Mouse (Mus musculus): ENCODE data around the gene Cadm1. TPM values are rescaled to one million over a fixed set of nuclear protein-coding genes. Genes with fewer than 3 reads are reported as not detected.

Cadm1 gene
- polyA plus RNA-seq, 1 experiment = 1.4 TPM

- no peaks in the 10 kb centered on the region for H3K36me3 ChIP-seq (ENCODE audit: control insufficient read depth, insufficient read depth, low read length)
- TF ChIP-seq CTCF (IDR thresholded peaks at IDR 0.05; ENCODE audit: extremely low read depth, insufficient read length, insufficient replicate concordance, low read depth, low read length) (no peak), POLR2A (IDR thresholded peaks at IDR 0.05; ENCODE audit: low read depth, low read length) (no peak)
- no peak overlapping the region for H3K4me3 ChIP-seq (ENCODE audit: low read depth, low read length)
- no peak overlapping the region for H3K27ac ChIP-seq (ENCODE audit: insufficient read depth, low read depth, low read length)
- whole genome bisulfite sequencing = 85% methylated on average over 12 of the region's 12 CpGs
- H3K27me3 ChIP-seq (ENCODE audit: control insufficient read depth, insufficient read depth, low read length) = peaks cover 13% of the 10 kb centered on the region
- no peaks in the 10 kb centered on the region for H3K4me1 ChIP-seq (ENCODE audit: control insufficient read depth, insufficient read depth, insufficient read length, low read length)
These were observed 18.4 kb downstream of the Cadm1 start for GRCm38 (mm10) chr9:47548402-47548801.

DNA sequence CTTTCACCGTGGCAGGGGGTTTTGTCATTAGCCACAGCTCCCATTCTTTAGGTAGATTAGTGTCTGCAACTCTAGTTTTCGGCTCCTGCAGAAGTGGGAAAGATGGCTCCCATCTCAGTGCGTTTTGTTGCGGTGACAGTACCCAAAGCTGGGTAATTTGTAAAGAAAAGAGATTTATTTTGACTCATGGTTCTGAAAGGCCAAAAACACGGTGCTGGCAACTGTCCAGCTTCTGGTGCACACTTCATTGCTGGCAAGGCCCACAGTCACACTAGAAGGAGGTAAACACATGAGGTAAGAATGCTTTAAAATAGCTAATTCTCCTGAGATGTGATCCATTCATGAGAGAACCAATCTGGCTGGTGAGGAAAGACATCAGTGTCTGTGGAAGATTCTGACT lies 18.9 kb downstream of the Cadm1 start:
- Histone ChIP-seq H3K27ac (ENCODE audit: insufficient read depth, low read depth, low read length) (no peak overlapping the region), H3K36me3 (ENCODE audit: control insufficient read depth, insufficient read depth, low read length) (no peaks in the 10 kb centered on the region), H3K4me3 (ENCODE audit: low read depth, low read length) (no peak overlapping the region), H3K4me1 (ENCODE audit: control insufficient read depth, insufficient read depth, insufficient read length, low read length) (no peaks in the 10 kb centered on the region), H3K27me3 (ENCODE audit: control insufficient read depth, insufficient read depth, low read length) (peaks cover 8% of the 10 kb centered on the region)
- TF ChIP-seq POLR2A (IDR thresholded peaks at IDR 0.05; ENCODE audit: low read depth, low read length) = no peak
- TF ChIP-seq CTCF (IDR thresholded peaks at IDR 0.05; ENCODE audit: extremely low read depth, insufficient read length, insufficient replicate concordance, low read depth, low read length) = no peak
- WGBS = 85% methylated on average over 5 of the region's 5 CpGs

DNA sequence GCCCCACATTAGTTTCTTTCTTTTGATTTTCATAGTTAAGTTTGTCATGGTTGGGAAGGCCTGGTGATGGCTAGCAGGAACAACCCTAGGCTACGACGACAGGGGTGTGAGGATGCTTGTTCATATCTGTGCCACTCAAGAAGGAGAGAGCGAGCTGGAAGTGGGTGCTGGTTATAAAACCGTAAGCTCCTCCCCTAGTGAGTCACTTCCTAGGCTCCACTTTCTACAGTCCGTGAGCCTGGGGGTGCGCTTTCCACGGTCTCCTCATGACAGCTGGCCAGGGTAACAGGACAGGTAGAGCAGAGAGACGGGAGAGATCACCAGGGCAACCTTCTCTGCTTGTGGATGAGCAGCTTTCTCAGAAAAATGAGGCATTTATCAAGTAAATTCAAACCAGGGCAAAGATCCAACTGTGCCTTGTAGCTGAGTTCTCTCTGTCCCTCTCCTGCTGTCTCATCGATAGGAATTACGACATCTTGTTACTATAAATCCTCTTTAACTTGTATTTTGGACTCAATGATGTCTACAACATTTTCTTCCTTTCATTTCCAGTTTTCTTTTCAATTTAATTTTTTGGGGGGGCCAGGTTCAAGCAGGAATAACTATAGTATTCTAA lies 23.1 kb downstream of the Cadm1 start:
- H3K36me3 ChIP-seq (ENCODE audit: control insufficient read depth, insufficient read depth, low read length) = no peaks in the 10 kb centered on the region
- no peak overlapping the region for H3K27ac ChIP-seq (ENCODE audit: insufficient read depth, low read depth, low read length)
- no peak overlapping the region for H3K4me3 ChIP-seq (ENCODE audit: low read depth, low read length)
- no peaks in the 10 kb centered on the region for H3K27me3 ChIP-seq (ENCODE audit: control insufficient read depth, insufficient read depth, low read length)
- TF ChIP-seq CTCF (IDR thresholded peaks at IDR 0.05; ENCODE audit: extremely low read depth, insufficient read length, insufficient replicate concordance, low read depth, low read length) = no peak
- TF ChIP-seq POLR2A (IDR thresholded peaks at IDR 0.05; ENCODE audit: low read depth, low read length) = no peak
- 82% methylated on average over 10 of the region's 10 CpGs for WGBS
- H3K4me1 ChIP-seq (ENCODE audit: control insufficient read depth, insufficient read depth, insufficient read length, low read length) = no peaks in the 10 kb centered on the region

GRCm38 (mm10) chr9:47560726-47561125 lies 30.8 kb downstream of the Cadm1 start:
- Histone ChIP-seq H3K36me3 (ENCODE audit: control insufficient read depth, insufficient read depth, low read length) (no peaks in the 10 kb centered on the region), H3K27ac (ENCODE audit: insufficient read depth, low read depth, low read length) (no peak overlapping the region), H3K4me3 (ENCODE audit: low read depth, low read length) (no peak overlapping the region), H3K27me3 (ENCODE audit: control insufficient read depth, insufficient read depth, low read length) (no peaks in the 10 kb centered on the region), H3K4me1 (ENCODE audit: control insufficient read depth, insufficient read depth, insufficient read length, low read length) (no peaks in the 10 kb centered on the region)
- 87% methylated on average over 3 of the region's 3 CpGs for WGBS
- TF ChIP-seq CTCF (IDR thresholded peaks at IDR 0.05; ENCODE audit: extremely low read depth, insufficient read length, insufficient replicate concordance, low read depth, low read length) = no peak
- TF ChIP-seq POLR2A (IDR thresholded peaks at IDR 0.05; ENCODE audit: low read depth, low read length) = no peak

GRCm38 (mm10) chr9:47561596-47561995 lies 31.6 kb downstream of the Cadm1 start:
- Histone ChIP-seq H3K27ac (ENCODE audit: insufficient read depth, low read depth, low read length) (no peak overlapping the region), H3K36me3 (ENCODE audit: control insufficient read depth, insufficient read depth, low read length) (no peaks in the 10 kb centered on the region), H3K27me3 (ENCODE audit: control insufficient read depth, insufficient read depth, low read length) (no peaks in the 10 kb centered on the region), H3K4me3 (ENCODE audit: low read depth, low read length) (no peak overlapping the region), H3K4me1 (ENCODE audit: control insufficient read depth, insufficient read depth, insufficient read length, low read length) (no peaks in the 10 kb centered on the region)
- TF ChIP-seq CTCF (IDR thresholded peaks at IDR 0.05; ENCODE audit: extremely low read depth, insufficient read length, insufficient replicate concordance, low read depth, low read length) (no peak), POLR2A (IDR thresholded peaks at IDR 0.05; ENCODE audit: low read depth, low read length) (no peak)
- 92% methylated on average over 4 of the region's 4 CpGs for WGBS

DNA sequence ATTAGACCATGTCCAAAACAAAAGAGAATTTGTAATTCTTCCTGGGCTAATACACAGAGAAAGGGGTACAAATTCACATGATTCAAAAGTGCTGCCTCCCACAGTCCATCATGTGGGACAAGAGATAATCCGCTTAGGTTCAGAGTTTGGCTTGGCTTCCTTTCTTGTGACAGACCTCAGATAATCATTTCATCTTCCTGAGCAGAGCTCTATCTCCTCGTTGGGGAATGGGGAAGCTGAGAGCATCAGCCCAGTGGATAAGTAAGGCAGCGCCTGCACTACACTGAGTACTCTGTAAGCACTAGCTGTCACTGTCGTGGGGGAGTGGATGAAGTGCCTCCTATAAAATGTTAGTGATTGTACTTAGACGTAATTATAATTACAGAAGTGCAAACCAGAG lies 35.1 kb downstream of the Cadm1 start:
- Histone ChIP-seq H3K36me3 (ENCODE audit: control insufficient read depth, insufficient read depth, low read length) (no peaks in the 10 kb centered on the region), H3K4me3 (ENCODE audit: low read depth, low read length) (no peak overlapping the region), H3K4me1 (ENCODE audit: control insufficient read depth, insufficient read depth, insufficient read length, low read length) (no peaks in the 10 kb centered on the region), H3K27ac (ENCODE audit: insufficient read depth, low read depth, low read length) (no peak overlapping the region), H3K27me3 (ENCODE audit: control insufficient read depth, insufficient read depth, low read length) (no peaks in the 10 kb centered on the region)
- 43% methylated on average over 5 of the region's 5 CpGs for WGBS
- TF ChIP-seq CTCF (IDR thresholded peaks at IDR 0.05; ENCODE audit: extremely low read depth, insufficient read length, insufficient replicate concordance, low read depth, low read length) (no peak), POLR2A (IDR thresholded peaks at IDR 0.05; ENCODE audit: low read depth, low read length) (no peak)

- no peaks in the 10 kb centered on the region for H3K4me1 ChIP-seq (ENCODE audit: control insufficient read depth, insufficient read depth, insufficient read length, low read length)
- no peak overlapping the region for H3K4me3 ChIP-seq (ENCODE audit: low read depth, low read length)
- 93% methylated on average over 6 of the region's 6 CpGs for WGBS
- TF ChIP-seq CTCF (IDR thresholded peaks at IDR 0.05; ENCODE audit: extremely low read depth, insufficient read length, insufficient replicate concordance, low read depth, low read length) = no peak
- TF ChIP-seq POLR2A (IDR thresholded peaks at IDR 0.05; ENCODE audit: low read depth, low read length) = no peak
- no peak overlapping the region for H3K27ac ChIP-seq (ENCODE audit: insufficient read depth, low read depth, low read length)
- no peaks in the 10 kb centered on the region for H3K27me3 ChIP-seq (ENCODE audit: control insufficient read depth, insufficient read depth, low read length)
- H3K36me3 ChIP-seq (ENCODE audit: control insufficient read depth, insufficient read depth, low read length) = no peaks in the 10 kb centered on the region
These were observed 37.9 kb downstream of the Cadm1 start for GRCm38 (mm10) chr9:47567873-47568272.
